8 mouse cellular contexts compared by ENCODE assay signal in genomic region chr11:5592336-5592735, GRCm38 (mm10). TPM values are rescaled to one million over a fixed set of nuclear protein-coding genes. Genes with fewer than 3 reads are reported as not detected.
DNase-seq lines count a peak whose midpoint lies in the region.

No protein-coding gene starts in this region.

- peak; percentile 22 to 24 for DNase-seq in left cerebral cortex, adult 18-20 months (ENCODE audit: low spot score in 2 of 2)
- DNase-seq in left cerebral cortex, adult 11 months (ENCODE audit: low spot score) = no peak
- peak; percentile 82 for DNase-seq in adrenal gland, postnatal 14 days
- DNase-seq in gastrocnemius, postnatal 10 days = peak; percentile 69
- DNase-seq in left cerebral cortex, adult 8-10 months (ENCODE audit: low spot score in 2 of 2) = peak; percentile 3 to 7
- DNase-seq in thymus, postnatal 10 days (ENCODE audit: low spot score in 2 of 2) = no peak
- DNase-seq in embryo, embryonic 11 days = no peak
- no peak for DNase-seq in urinary bladder, postnatal 25 days (ENCODE audit: low spot score)

RNA-seq across cellular contexts. Expression of gene Ankrd36, which starts 22.9 kb away (rescaled TPM):
- total RNA-seq in left cerebral cortex, adult 18-20 months (2021) = not detected
- total RNA-seq in adrenal gland, postnatal 14 days (2021) = not detected in 2 replicates
- total RNA-seq in gastrocnemius, postnatal 10 days (2021) = not detected
- total RNA-seq in left cerebral cortex, adult 8-10 months (2022) = not detected

RNA-seq across cellular contexts. Expression of gene Ccdc117, which starts 50.3 kb away (rescaled TPM):
- 10 to 100 TPM; 18.0 to 18.7 TPM for total RNA-seq in left cerebral cortex, adult 18-20 months (2021)
- 22.5 and 24.4 TPM in 2 replicates for total RNA-seq in adrenal gland, postnatal 14 days (2021)
- total RNA-seq in gastrocnemius, postnatal 10 days (2021) = 10 to 100 TPM; 11.7 TPM
- total RNA-seq in left cerebral cortex, adult 8-10 months (2022) = 10 to 100 TPM; 13.0 to 15.0 (median 13.2) TPM

Comparison
In these comparisons a context has a peak if more than half of its experiments do, and no peak if none do; other contexts are left out.
1. DNase-seq: peak in left cerebral cortex, adult 18-20 months (2 of 2), adrenal gland, postnatal 14 days (single experiment), gastrocnemius, postnatal 10 days (single experiment) and left cerebral cortex, adult 8-10 months (2 of 2); none in left cerebral cortex, adult 11 months (single experiment), thymus, postnatal 10 days (0 of 2), embryo, embryonic 11 days (single experiment) and urinary bladder, postnatal 25 days (single experiment).